ENCODE assay signal across 9 mouse cellular contexts in genomic region chr12:4873531-4873930, GRCm38 (mm10). TPM values are rescaled to one million over a fixed set of nuclear protein-coding genes. Genes with fewer than 3 reads are reported as not detected.
DNase-seq lines count a peak whose midpoint lies in the region; ATAC-seq lines count a peak whose summit lies in the region.
"Had no signal": no experiment of that assay in that cellular context is flagged by ENCODE, and none has a peak within 500 bp of the region (broad histone marks: within the 10 kb centered on the region; RNA-seq: fewer than 3 reads in every experiment).

No protein-coding gene starts in this region.

- 0 out of 2 replicates have a peak overlapping the region, but pooled peaks have one; percentile 23 for H3K4me3 ChIP-seq in neural tube, embryonic 11.5 days (ENCODE audit: low read depth, low read length)
- H3K4me3 ChIP-seq in forebrain, embryonic 15.5 days: peak overlapping the region; percentile 43; the same call in 1 of the 2 replicates
- H3K4me3 ChIP-seq in liver, embryonic 12.5 days: peak overlapping the region; percentile 74
- peak overlapping the region; percentile 38 for H3K4me3 ChIP-seq in stomach, embryonic 15.5 days (replicated peaks)

- H3K27ac ChIP-seq in neural tube, embryonic 11.5 days (ENCODE audit: low read depth, low read length): no peak overlapping the region
- no peak overlapping the region for H3K27ac ChIP-seq in forebrain, embryonic 15.5 days (replicated peaks)
- peak overlapping the region; percentile 96 for H3K27ac ChIP-seq in liver, embryonic 12.5 days
- no peak overlapping the region for H3K27ac ChIP-seq in stomach, embryonic 15.5 days
- H3K27ac ChIP-seq: macrophage had no signal

- H3K36me3 ChIP-seq in neural tube, embryonic 11.5 days (ENCODE audit: control insufficient read depth, insufficient read depth, low read length): no peaks in the 10 kb centered on the region
- H3K36me3 ChIP-seq in forebrain, embryonic 15.5 days: no peaks in the 10 kb centered on the region; the same call in 1 of the 2 replicates
- peaks cover 40% of the 10 kb centered on the region for H3K36me3 ChIP-seq in liver, embryonic 12.5 days
- no peaks in the 10 kb centered on the region for H3K36me3 ChIP-seq in stomach, embryonic 15.5 days

- DNase-seq in neural tube, embryonic 11.5 days (ENCODE audit: low spot score): no peak
- no peak for DNase-seq in neural tube, embryonic 10.5 days (ENCODE audit: extremely low spot score, low spot score)
- DNase-seq in kidney, postnatal 36 days: no peak
- DNase-seq in urinary bladder, adult 18-20 months (ENCODE audit: low spot score in 2 of 2): no peak
- DNase-seq in left cerebral cortex, postnatal 4 days: no peak

- intact Hi-C loops in left cerebral cortex, postnatal 4 days (cut with DNase I): no loop called here

- no peaks in the 10 kb centered on the region for H3K4me1 ChIP-seq in neural tube, embryonic 11.5 days (ENCODE audit: control insufficient read depth, insufficient read depth, low read length)
- peaks cover 11% of the 10 kb centered on the region for H3K4me1 ChIP-seq in forebrain, embryonic 15.5 days
- peaks cover 68% of the 10 kb centered on the region for H3K4me1 ChIP-seq in liver, embryonic 12.5 days
- peaks cover 12% of the 10 kb centered on the region for H3K4me1 ChIP-seq in stomach, embryonic 15.5 days

- ATAC-seq in neural tube, embryonic 11.5 days (ENCODE audit: insufficient read depth, low FRiP score, low TSS enrichment): no peak
- ATAC-seq in forebrain, embryonic 15.5 days (replicated peaks): no peak
- peak; percentile 2; the same call in 1 of the 2 replicates for ATAC-seq in liver, embryonic 12.5 days
- no peak for ATAC-seq in stomach, embryonic 15.5 days (ENCODE audit: insufficient read depth, low FRiP score, low read depth)

- WGBS in neural tube, embryonic 11.5 days: 76% methylated on average over 6 of the region's 6 CpGs
- WGBS in forebrain, embryonic 15.5 days: 86% methylated on average over 6 of the region's 6 CpGs
- WGBS in liver, embryonic 12.5 days (ENCODE audit: insufficient replicate concordance): 20% methylated on average over 6 of the region's 6 CpGs
- WGBS in stomach, embryonic 15.5 days: 74% methylated on average over 6 of the region's 6 CpGs

- no peaks in the 10 kb centered on the region for H3K9me3 ChIP-seq in neural tube, embryonic 11.5 days (ENCODE audit: control insufficient read depth, low read length)
- H3K9me3 ChIP-seq in forebrain, embryonic 15.5 days: no peaks in the 10 kb centered on the region
- H3K9me3 ChIP-seq in liver, embryonic 12.5 days (replicated peaks): no peaks in the 10 kb centered on the region
- no peaks in the 10 kb centered on the region for H3K9me3 ChIP-seq in stomach, embryonic 15.5 days

- H3K27me3 ChIP-seq in neural tube, embryonic 11.5 days (ENCODE audit: control insufficient read depth, insufficient read depth, low read length): no peaks in the 10 kb centered on the region
- no peaks in the 10 kb centered on the region for H3K27me3 ChIP-seq in forebrain, embryonic 15.5 days
- no peaks in the 10 kb centered on the region for H3K27me3 ChIP-seq in liver, embryonic 12.5 days (replicated peaks)
- no peaks in the 10 kb centered on the region for H3K27me3 ChIP-seq in stomach, embryonic 15.5 days (replicated peaks)

- H3K9ac ChIP-seq in neural tube, embryonic 11.5 days (ENCODE audit: low read length): peak overlapping the region; percentile 49
- no peak overlapping the region for H3K9ac ChIP-seq in forebrain, embryonic 15.5 days (replicated peaks)
- peak overlapping the region; percentile 98 for H3K9ac ChIP-seq in liver, embryonic 12.5 days
- H3K9ac ChIP-seq in stomach, embryonic 15.5 days: no peak overlapping the region

- peak overlapping the region; percentile 63; the same call in 1 of the 2 replicates for H3K4me2 ChIP-seq in neural tube, embryonic 11.5 days (ENCODE audit: low read depth)
- peak overlapping the region; percentile 95 for H3K4me2 ChIP-seq in forebrain, embryonic 15.5 days (replicated peaks)
- peak overlapping the region; percentile 72 for H3K4me2 ChIP-seq in liver, embryonic 12.5 days
- H3K4me2 ChIP-seq in stomach, embryonic 15.5 days: peak overlapping the region; percentile 65

RNA-seq across cellular contexts. Expression of gene Mfsd2b, which starts 0.6 kb away (rescaled TPM):
- polyA plus RNA-seq in neural tube, embryonic 11.5 days (2014; fragmentation: Nextera tagmentation; extraction: Ambion mirVana): 4.4 and 4.7 TPM in 2 replicates
- polyA plus RNA-seq in forebrain, embryonic 15.5 days (2015; fragmentation: Nextera tagmentation; extraction: Ambion mirVana): 0.81 and 1.1 TPM in 2 replicates
- 94.8 TPM in 2 replicates for polyA plus RNA-seq in liver, embryonic 12.5 days (2016; fragmentation: Nextera tagmentation; extraction: Ambion mirVana)
- polyA plus RNA-seq in stomach, embryonic 15.5 days (2015; fragmentation: Nextera tagmentation; extraction: Ambion mirVana): 2.9 and 5.0 TPM in 2 replicates
- 1 to 10 TPM; 1.6 to 1.9 TPM for total RNA-seq in left cerebral cortex, postnatal 4 days (2021)

RNA-seq across cellular contexts. Expression of gene Wdcp, which starts 30.4 kb away (rescaled TPM):
- polyA plus RNA-seq in neural tube, embryonic 11.5 days (2014; fragmentation: Nextera tagmentation; extraction: Ambion mirVana): 16.2 and 17.5 TPM in 2 replicates
- polyA plus RNA-seq in forebrain, embryonic 15.5 days (2015; fragmentation: Nextera tagmentation; extraction: Ambion mirVana): 14.5 and 16.0 TPM in 2 replicates
- 19.9 and 21.0 TPM in 2 replicates for polyA plus RNA-seq in liver, embryonic 12.5 days (2016; fragmentation: Nextera tagmentation; extraction: Ambion mirVana)
- 14.8 and 14.9 TPM in 2 replicates for polyA plus RNA-seq in stomach, embryonic 15.5 days (2015; fragmentation: Nextera tagmentation; extraction: Ambion mirVana)
- 10 to 100 TPM; 12.7 to 15.0 TPM for total RNA-seq in left cerebral cortex, postnatal 4 days (2021)

RNA-seq across cellular contexts. Expression of gene Fkbp1b, which starts 32.1 kb away (rescaled TPM):
- 22.7 and 30.2 TPM in 2 replicates for polyA plus RNA-seq in neural tube, embryonic 11.5 days (2014; fragmentation: Nextera tagmentation; extraction: Ambion mirVana)
- polyA plus RNA-seq in forebrain, embryonic 15.5 days (2015; fragmentation: Nextera tagmentation; extraction: Ambion mirVana): 20.0 and 23.9 TPM in 2 replicates
- 5.0 and 5.2 TPM in 2 replicates for polyA plus RNA-seq in liver, embryonic 12.5 days (2016; fragmentation: Nextera tagmentation; extraction: Ambion mirVana)
- polyA plus RNA-seq in stomach, embryonic 15.5 days (2015; fragmentation: Nextera tagmentation; extraction: Ambion mirVana): 12.0 and 12.5 TPM in 2 replicates
- 100 to 1,000 TPM in 1 of 2 experiments, 10 to 100 TPM in 1; 91.9 to 101 TPM for total RNA-seq in left cerebral cortex, postnatal 4 days (2021)

RNA-seq across cellular contexts. Expression of gene Ubxn2a, which starts 34.0 kb away (rescaled TPM):
- 26.5 and 26.7 TPM in 2 replicates for polyA plus RNA-seq in neural tube, embryonic 11.5 days (2014; fragmentation: Nextera tagmentation; extraction: Ambion mirVana)
- 50.7 and 53.2 TPM in 2 replicates for polyA plus RNA-seq in forebrain, embryonic 15.5 days (2015; fragmentation: Nextera tagmentation; extraction: Ambion mirVana)
- 48.0 and 50.9 TPM in 2 replicates for polyA plus RNA-seq in liver, embryonic 12.5 days (2016; fragmentation: Nextera tagmentation; extraction: Ambion mirVana)
- 31.6 and 32.3 TPM in 2 replicates for polyA plus RNA-seq in stomach, embryonic 15.5 days (2015; fragmentation: Nextera tagmentation; extraction: Ambion mirVana)
- total RNA-seq in left cerebral cortex, postnatal 4 days (2021): 10 to 100 TPM; 29.4 to 30.5 TPM

RNA-seq across cellular contexts. Expression of gene Atad2b, which starts 43.6 kb away (rescaled TPM):
- polyA plus RNA-seq in neural tube, embryonic 11.5 days (2014; fragmentation: Nextera tagmentation; extraction: Ambion mirVana): 22.5 and 27.1 TPM in 2 replicates
- 11.3 and 12.4 TPM in 2 replicates for polyA plus RNA-seq in forebrain, embryonic 15.5 days (2015; fragmentation: Nextera tagmentation; extraction: Ambion mirVana)
- polyA plus RNA-seq in liver, embryonic 12.5 days (2016; fragmentation: Nextera tagmentation; extraction: Ambion mirVana): 12.8 and 15.2 TPM in 2 replicates
- 9.3 and 10.8 TPM in 2 replicates for polyA plus RNA-seq in stomach, embryonic 15.5 days (2015; fragmentation: Nextera tagmentation; extraction: Ambion mirVana)
- total RNA-seq in left cerebral cortex, postnatal 4 days (2021): 10 to 100 TPM; 37.7 to 44.2 TPM

Comparison
In these comparisons a context has a peak if more than half of its experiments do, and no peak if none do; other contexts are left out.
1. H3K4me3 ChIP-seq: peak in every context shown above with its lines; median percentile 74 in liver, embryonic 12.5 days; 43 in forebrain, embryonic 15.5 days; 38 in stomach, embryonic 15.5 days; 23 in neural tube, embryonic 11.5 days.
2. H3K9ac ChIP-seq: peak in neural tube, embryonic 11.5 days (single experiment) and liver, embryonic 12.5 days (single experiment); none in forebrain, embryonic 15.5 days (single experiment) and stomach, embryonic 15.5 days (single experiment).
3. RNA of gene Mfsd2b, which starts 0.6 kb away (polyA plus RNA-seq): 94.8 TPM in liver, embryonic 12.5 days; 2.9 to 5.0 TPM in stomach, embryonic 15.5 days, 4.4 to 4.7 TPM in neural tube, embryonic 11.5 days and 0.81 to 1.1 TPM in forebrain, embryonic 15.5 days; every median in the first group is over 10 times any median in the second.
4. Peak in every context shown above with its lines, with median percentiles within 50 percentile points of each other: H3K4me2 ChIP-seq.